Mouse (Mus musculus): ENCODE measurements at regions not wholly inside any gene's neighbourhood (a gene's known extent, or its start where the extent isn't known, plus 50 kb on each side); places are given as distances from the start of the nearest gene placed in this dataset.

DNA sequence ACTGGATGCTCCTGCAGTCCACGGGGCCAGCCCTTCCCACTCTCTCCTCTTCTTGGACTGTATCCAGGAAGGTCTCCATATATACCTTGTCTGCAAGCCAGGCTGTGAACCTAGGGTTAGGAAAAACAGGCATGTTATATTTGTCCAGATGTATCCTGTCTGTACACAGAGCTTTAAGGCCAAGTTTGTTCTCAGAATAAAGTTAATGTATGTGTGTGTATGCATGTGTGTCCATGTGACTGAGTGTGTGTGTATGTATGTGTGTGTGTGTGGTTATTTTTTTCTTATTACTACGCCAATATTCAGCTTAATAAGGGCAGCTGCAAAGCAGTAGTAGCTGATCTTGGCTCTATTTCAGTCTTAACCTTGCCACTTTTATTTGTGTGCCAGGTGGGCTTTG is 117.7 kb upstream of the Jun start:
- Histone ChIP-seq H3K4me1 (replicated peaks; ENCODE audit: insufficient read depth, low read length) (no peaks in the 10 kb centered on the region), H3K27me3 (ENCODE audit: insufficient read depth, low read length) (no peaks in the 10 kb centered on the region), H3K9ac (ENCODE audit: low read depth, low read length) (no peak overlapping the region), H3K9me3 (replicated peaks; ENCODE audit: low read length) (no peaks in the 10 kb centered on the region), H3K4me2 (ENCODE audit: low read length) (no peak overlapping the region), H3K4me3 (replicated peaks; ENCODE audit: low read depth, low read length) (no peak overlapping the region), H3K27ac (no peak overlapping the region), H3K36me3 (ENCODE audit: insufficient read depth, low read length) (no peaks in the 10 kb centered on the region)
- ATAC-seq (replicated peaks; ENCODE audit: low FRiP score, low read depth) (no peak), DNase-seq (ENCODE audit: low spot score) (no peak)
- no peak for TF ChIP-seq CTCF (IDR thresholded peaks at IDR 0.05; ENCODE audit: low read depth)
- 48% methylated on average over 2 of the region's 2 CpGs for WGBS

DNA sequence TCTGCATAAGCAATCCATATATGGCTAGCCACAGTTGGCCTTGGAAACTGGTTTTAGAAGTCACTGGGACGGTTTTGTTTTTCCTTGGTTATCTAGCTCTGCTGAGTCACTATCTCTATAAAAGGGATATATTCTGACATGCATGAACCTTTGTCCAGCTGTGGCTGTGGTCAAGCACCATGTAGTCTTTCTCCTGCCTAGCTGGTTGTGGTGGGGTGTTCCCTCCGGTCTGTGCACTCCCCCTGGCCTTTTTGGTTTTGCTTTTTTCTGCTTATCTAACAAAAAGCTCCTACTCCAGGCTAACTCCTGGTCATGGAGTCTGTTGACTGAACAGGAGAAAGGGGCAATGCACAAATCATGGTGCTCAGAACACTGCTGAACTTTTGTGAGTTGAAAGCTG is 125.7 kb upstream of the Jun start:
- no peaks in the 10 kb centered on the region for H3K9me3 ChIP-seq (replicated peaks; ENCODE audit: low read length)
- ATAC-seq (replicated peaks; ENCODE audit: low FRiP score, low read depth) (no peak), DNase-seq (ENCODE audit: low spot score) (no peak)
- no peak overlapping the region for H3K4me2 ChIP-seq (ENCODE audit: low read length)
- no peaks in the 10 kb centered on the region for H3K4me1 ChIP-seq (replicated peaks; ENCODE audit: insufficient read depth, low read length)
- no peak overlapping the region for H3K9ac ChIP-seq (ENCODE audit: low read depth, low read length)
- WGBS = 69% methylated on average over 2 of the region's 2 CpGs
- no peak overlapping the region for H3K4me3 ChIP-seq (replicated peaks; ENCODE audit: low read depth, low read length)
- no peaks in the 10 kb centered on the region for H3K36me3 ChIP-seq (ENCODE audit: insufficient read depth, low read length)
- no peak for TF ChIP-seq CTCF (IDR thresholded peaks at IDR 0.05; ENCODE audit: low read depth)
- no peaks in the 10 kb centered on the region for H3K27me3 ChIP-seq (ENCODE audit: insufficient read depth, low read length)
- H3K27ac ChIP-seq = no peak overlapping the region

- ATAC-seq (replicated peaks; ENCODE audit: low FRiP score, low read depth) = no peak
- WGBS = 47% methylated on average over 3 of the region's 3 CpGs
- Histone ChIP-seq H3K27me3 (ENCODE audit: insufficient read depth, low read length) (no peaks in the 10 kb centered on the region), H3K9me3 (replicated peaks; ENCODE audit: low read length) (no peaks in the 10 kb centered on the region), H3K27ac (no peak overlapping the region), H3K4me1 (replicated peaks; ENCODE audit: insufficient read depth, low read length) (no peaks in the 10 kb centered on the region), H3K9ac (ENCODE audit: low read depth, low read length) (no peak overlapping the region), H3K4me3 (replicated peaks; ENCODE audit: low read depth, low read length) (no peak overlapping the region), H3K4me2 (ENCODE audit: low read length) (no peak overlapping the region), H3K36me3 (ENCODE audit: insufficient read depth, low read length) (no peaks in the 10 kb centered on the region)
- no peak for TF ChIP-seq CTCF (IDR thresholded peaks at IDR 0.05; ENCODE audit: low read depth)
- no peak for DNase-seq (ENCODE audit: low spot score)
These were observed 126.4 kb upstream of the Jun start for GRCm38 (mm10) chr4:95178467-95178866.

GRCm38 (mm10) chr4:95178900-95179299 is 126.9 kb upstream of the Jun start:
- ATAC-seq (replicated peaks; ENCODE audit: low FRiP score, low read depth) (no peak), DNase-seq (ENCODE audit: low spot score) (no peak)
- H3K9me3 ChIP-seq (replicated peaks; ENCODE audit: low read length) = no peaks in the 10 kb centered on the region
- H3K4me2 ChIP-seq (ENCODE audit: low read length) = no peak overlapping the region
- no peaks in the 10 kb centered on the region for H3K27me3 ChIP-seq (ENCODE audit: insufficient read depth, low read length)
- H3K4me1 ChIP-seq (replicated peaks; ENCODE audit: insufficient read depth, low read length) = no peaks in the 10 kb centered on the region
- TF ChIP-seq CTCF (IDR thresholded peaks at IDR 0.05; ENCODE audit: low read depth) = no peak
- H3K36me3 ChIP-seq (ENCODE audit: insufficient read depth, low read length) = no peaks in the 10 kb centered on the region
- H3K4me3 ChIP-seq (replicated peaks; ENCODE audit: low read depth, low read length) = no peak overlapping the region
- WGBS = 73% methylated on average over 8 of the region's 8 CpGs
- H3K9ac ChIP-seq (ENCODE audit: low read depth, low read length) = no peak overlapping the region
- no peak overlapping the region for H3K27ac ChIP-seq

- H3K27ac ChIP-seq = no peak overlapping the region
- no peaks in the 10 kb centered on the region for H3K9me3 ChIP-seq (replicated peaks; ENCODE audit: low read length)
- no peak for TF ChIP-seq CTCF (IDR thresholded peaks at IDR 0.05; ENCODE audit: low read depth)
- no peak for DNase-seq (ENCODE audit: low spot score)
- H3K9ac ChIP-seq (ENCODE audit: low read depth, low read length) = no peak overlapping the region
- 97% methylated on average over 5 of the region's 5 CpGs for WGBS
- H3K27me3 ChIP-seq (ENCODE audit: insufficient read depth, low read length) = no peaks in the 10 kb centered on the region
- no peak for ATAC-seq (replicated peaks; ENCODE audit: low FRiP score, low read depth)
- no peaks in the 10 kb centered on the region for H3K4me1 ChIP-seq (replicated peaks; ENCODE audit: insufficient read depth, low read length)
- no peaks in the 10 kb centered on the region for H3K36me3 ChIP-seq (ENCODE audit: insufficient read depth, low read length)
- no peak overlapping the region for H3K4me2 ChIP-seq (ENCODE audit: low read length)
- no peak overlapping the region for H3K4me3 ChIP-seq (replicated peaks; ENCODE audit: low read depth, low read length)
These were observed 128.4 kb upstream of the Jun start for GRCm38 (mm10) chr4:95180446-95180845.

DNA sequence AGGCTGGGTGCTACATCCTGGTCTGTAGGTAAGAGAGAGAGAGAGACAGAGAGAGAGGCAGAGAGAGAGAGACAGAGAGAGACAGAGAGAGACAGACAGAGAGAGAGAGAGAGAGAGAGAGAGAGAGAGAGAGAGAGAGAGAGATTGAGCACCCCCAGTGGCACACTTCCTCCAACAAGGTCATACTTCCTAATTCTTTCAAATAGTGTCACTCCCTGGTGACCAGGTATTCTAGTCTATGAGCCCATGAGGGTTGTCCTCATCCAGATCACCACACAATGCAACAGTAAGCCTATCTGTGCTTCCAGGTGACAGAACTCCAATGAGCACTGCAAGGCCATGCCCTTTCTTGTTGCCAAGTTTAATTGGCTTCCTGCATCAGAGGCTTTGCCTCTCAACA is 129.0 kb upstream of the Jun start:
- no peak for TF ChIP-seq CTCF (IDR thresholded peaks at IDR 0.05; ENCODE audit: low read depth)
- ATAC-seq (replicated peaks; ENCODE audit: low FRiP score, low read depth) (no peak), DNase-seq (ENCODE audit: low spot score) (no peak)
- Histone ChIP-seq H3K9me3 (replicated peaks; ENCODE audit: low read length) (no peaks in the 10 kb centered on the region), H3K4me2 (ENCODE audit: low read length) (no peak overlapping the region), H3K27ac (no peak overlapping the region), H3K9ac (ENCODE audit: low read depth, low read length) (no peak overlapping the region), H3K27me3 (ENCODE audit: insufficient read depth, low read length) (no peaks in the 10 kb centered on the region), H3K4me3 (replicated peaks; ENCODE audit: low read depth, low read length) (no peak overlapping the region), H3K4me1 (replicated peaks; ENCODE audit: insufficient read depth, low read length) (no peaks in the 10 kb centered on the region), H3K36me3 (ENCODE audit: insufficient read depth, low read length) (no peaks in the 10 kb centered on the region)

DNA sequence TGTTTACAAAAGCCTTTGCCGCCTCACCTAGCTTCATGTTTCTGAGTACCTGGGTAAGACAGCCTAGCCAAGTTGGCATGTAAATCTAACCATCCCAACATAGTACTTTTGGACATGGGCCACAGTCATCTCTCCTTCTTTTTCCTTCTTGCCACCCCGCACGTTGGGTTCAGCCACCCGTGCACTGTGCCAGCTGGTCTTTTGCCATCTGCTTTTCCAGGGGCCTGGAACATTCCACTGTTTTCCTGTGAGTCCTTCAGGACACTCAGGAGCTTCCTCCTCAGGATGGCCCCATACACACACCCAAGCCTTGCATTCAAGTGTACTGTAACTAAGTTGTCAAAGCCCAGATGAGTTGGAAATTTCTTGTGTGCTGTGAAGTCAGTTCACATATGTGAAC is 132.2 kb upstream of the Jun start:
- no peaks in the 10 kb centered on the region for H3K4me1 ChIP-seq (replicated peaks; ENCODE audit: insufficient read depth, low read length)
- no peak overlapping the region for H3K4me2 ChIP-seq (ENCODE audit: low read length)
- H3K36me3 ChIP-seq (ENCODE audit: insufficient read depth, low read length) = no peaks in the 10 kb centered on the region
- no peak for DNase-seq (ENCODE audit: low spot score)
- no peaks in the 10 kb centered on the region for H3K27me3 ChIP-seq (ENCODE audit: insufficient read depth, low read length)
- no peak for ATAC-seq (replicated peaks; ENCODE audit: low FRiP score, low read depth)
- no peaks in the 10 kb centered on the region for H3K9me3 ChIP-seq (replicated peaks; ENCODE audit: low read length)
- H3K9ac ChIP-seq (ENCODE audit: low read depth, low read length) = no peak overlapping the region
- no peak overlapping the region for H3K27ac ChIP-seq
- TF ChIP-seq CTCF (IDR thresholded peaks at IDR 0.05; ENCODE audit: low read depth) = no peak
- 72% methylated on average over 4 of the region's 4 CpGs for WGBS
- no peak overlapping the region for H3K4me3 ChIP-seq (replicated peaks; ENCODE audit: low read depth, low read length)
